Mouse (Mus musculus) bone marrow, adult 2 months (tissue): ENCODE results near the gene Arhgdia.

Experiments
- CTCF ChIP-seq: fragments of 200-500 bp; IDR thresholded peaks from 2 replicates; pipeline ENCODE4 v1.5.1; 2011; ENCODE audit warnings: low read length, control low read depth; ENCODE audit not compliant: control insufficient read depth, insufficient read depth
- POLR2A ChIP-seq: fragments of 200-500 bp; IDR thresholded peaks from 2 replicates; pipeline ENCODE4 v1.6.1; 2011; ENCODE audit warnings: low read depth, mild to moderate bottlenecking, control low read depth, low read length, borderline replicate concordance; ENCODE audit not compliant: control insufficient read depth

GRCm38 (mm10) chr11:120613481-120613972, 32.1 kb upstream of the Arhgdia start:
- TF ChIP-seq POLR2A (no peak), CTCF (no peak)
